Mouse (Mus musculus) heart, postnatal 0 days (tissue): ENCODE measurements around the gene Gatd1. TPM values are rescaled to one million over a fixed set of nuclear protein-coding genes. Genes with fewer than 3 reads are reported as not detected.
A peak's percentile ranks its signal among the peaks of the same experiment; 100 is the strongest.

ENCODE experiments used
- ATAC-seq: fragments of 200-750 bp; cut with Nextera tagmentation; 2 replicates; pipeline ENCODE4 v1.8.0; 2017; ENCODE audit warnings: low read depth, moderate number of reproducible peaks, moderate library complexity; ENCODE audit not compliant: insufficient read depth
- DNase-seq: peaks from one replicate; pipeline ENCODE4 v3.0.0-alpha.2; 2016; ENCODE audit warnings: low spot score
- H3K27ac ChIP-seq: fragments of 300-500 bp; sonication (generic); 2 replicates; pipeline ENCODE4 v1.5.1; 2014; ENCODE audit warnings: low read depth, mild to moderate bottlenecking
- H3K27me3 ChIP-seq: fragments of 300-500 bp; sonication (generic); 2 replicates; pipeline ENCODE4 v1.6.1; 2014; ENCODE audit warnings: low read length, mixed read lengths; ENCODE audit not compliant: control insufficient read depth, insufficient read depth
- H3K36me3 ChIP-seq: fragments of 300-500 bp; sonication (generic); replicated peaks from 2 replicates; pipeline ENCODE4 v1.6.1; 2014; ENCODE audit warnings: low read length, mixed read lengths; ENCODE audit not compliant: control insufficient read depth, insufficient read depth
- H3K4me1 ChIP-seq: fragments of 300-500 bp; sonication (generic); 2 replicates; pipeline ENCODE4 v1.6.1; 2014; ENCODE audit warnings: antibody characterized with exemption; ENCODE audit not compliant: control insufficient read depth, insufficient read depth
- H3K4me2 ChIP-seq: fragments of 300-500 bp; sonication (generic); 2 replicates; pipeline ENCODE4 v1.6.1; 2014; ENCODE audit warnings: low read depth, mild to moderate bottlenecking, low read length, moderate library complexity
- H3K4me3 ChIP-seq: fragments of 300-500 bp; sonication (generic); 2 replicates; pipeline ENCODE4 v1.5.1; 2014; ENCODE audit warnings: low read depth, low read length
- H3K9ac ChIP-seq: fragments of 300-500 bp; sonication (generic); replicated peaks from 2 replicates; pipeline ENCODE4 v1.6.1; 2014; ENCODE audit warnings: low read depth, low read length, mixed read lengths
- H3K9me3 ChIP-seq: fragments of 300-500 bp; sonication (generic); replicated peaks from 2 replicates; pipeline ENCODE4 v1.6.1; 2016; ENCODE audit warnings: low read length; ENCODE audit not compliant: control insufficient read depth
- CTCF ChIP-seq: IDR thresholded peaks from 2 replicates; pipeline ENCODE4 v1.5.1; 2016; ENCODE audit warnings: antibody characterized with exemption, control low read depth, low read depth
- EP300 ChIP-seq: IDR thresholded peaks from 2 replicates; pipeline ENCODE4 v1.6.1; 2016; ENCODE audit warnings: antibody characterized with exemption, low read depth
- WGBS: fragments of 180-500 bp; shearing (Covaris S2); extraction: QIAGEN DNeasy Blood & Tissue Kit; methylation state at CpG from one replicate; pipeline ENCODE4 v1.1.7; 2014; 5-methylcytosine and 5-hydroxymethylcytosine counted together
- polyA plus RNA-seq: library from polyadenylated mRNA; unstranded; fragments of >200 nt; fragmentation: Nextera tagmentation; extraction: Ambion mirVana; gene quantifications from 2 replicates; pipeline ENCODE4 v1.2.1, GENCODE M21; 2015
- total RNA-seq: library from RNA; depleted of rRNA; stranded (reverse); fragments of >200 nt; gene quantifications from 2 replicates; pipeline ENCODE4 v1.2.3, GENCODE M21; 2014; ENCODE audit warnings: low replicate concordance; rRNA removed

Gene Gatd1
- total RNA-seq = 29.4 and 32.7 TPM in 2 replicates
- 19.9 and 24.2 TPM in 2 replicates for polyA plus RNA-seq

DNA sequence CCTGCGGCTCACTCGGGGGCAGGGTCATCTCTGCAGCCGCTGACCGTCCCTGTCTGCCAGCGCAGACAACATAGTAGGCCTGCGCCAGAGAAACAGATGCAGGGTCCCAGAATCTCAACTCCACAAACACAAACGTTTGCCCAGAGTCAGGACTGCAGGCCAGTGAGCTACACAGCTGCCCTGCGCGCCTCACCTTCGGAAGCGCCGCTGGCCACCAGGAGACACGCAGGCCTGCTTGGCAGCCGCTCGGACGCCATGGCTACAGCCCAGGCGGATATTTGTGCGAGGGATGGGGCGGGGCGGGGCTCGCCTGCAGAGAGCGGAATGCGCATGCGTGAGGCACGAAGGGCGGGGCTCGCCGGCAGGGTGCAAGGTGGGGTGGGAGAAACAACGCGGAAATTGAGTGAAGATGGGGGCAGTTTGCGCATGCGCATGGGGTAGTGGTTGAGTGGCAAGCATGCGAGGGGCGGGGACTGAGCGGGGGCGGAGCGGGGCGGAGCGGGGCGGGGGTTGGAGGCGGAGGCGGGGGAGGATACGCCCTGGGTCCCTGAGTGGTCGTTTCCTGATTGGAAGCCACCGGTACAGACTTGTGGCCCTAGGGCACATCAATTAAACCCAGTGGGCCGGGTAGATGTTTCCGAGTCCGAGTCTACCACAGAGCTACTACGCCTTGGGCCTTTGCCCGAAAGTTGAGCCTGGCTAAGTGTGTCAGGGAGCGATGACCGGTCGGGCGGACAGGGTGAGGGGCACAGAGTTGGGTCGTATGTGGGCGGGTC lies at the start of gene Gatd1:
Gatd1 (minus strand) TSS at position 328 of the 776 bp plus-strand sequence.
- WGBS = 1% methylated on average over 53 of the region's 56 CpGs
- DNase-seq = peak; percentile 98
- Histone ChIP-seq H3K27me3 (no peaks in the 10 kb centered on the region), H3K4me2 (peak within 1 kb of the TSS; percentile 87), H3K4me1 (peaks cover 6% of the 10 kb centered on the region), H3K36me3 (peaks cover 12% of the 10 kb centered on the region; the same call in 1 of the 2 replicates), H3K9me3 (no peaks in the 10 kb centered on the region), H3K4me3 (peak within 1 kb of the TSS; percentile 70), H3K9ac (peak within 1 kb of the TSS; percentile 80), H3K27ac (peak within 1 kb of the TSS; percentile 77)
- TF ChIP-seq EP300 (no peak), CTCF (peak; percentile 28; the same call in 1 of the 2 replicates)
- ATAC-seq = peak; percentile 95

GRCm38 (mm10) chr7:141462333-141462821 lies 48.4 kb upstream of the Gatd1 start:
- H3K9me3 ChIP-seq = no peaks in the 10 kb centered on the region
- peaks cover 16% of the 10 kb centered on the region; the same call in 1 of the 2 replicates for H3K27me3 ChIP-seq
- no peak for ATAC-seq
- peak overlapping the region; percentile 76 for H3K9ac ChIP-seq
- TF ChIP-seq EP300 (no peak), CTCF (no peak)
- peaks cover 16% of the 10 kb centered on the region for H3K4me1 ChIP-seq
- 31% methylated on average over 5 of the region's 5 CpGs for WGBS
- peak overlapping the region; percentile 63 for H3K4me3 ChIP-seq
- peak overlapping the region; percentile 77 for H3K27ac ChIP-seq
- DNase-seq = no peak
- peak overlapping the region; percentile 98 for H3K4me2 ChIP-seq
- peaks cover 30% of the 10 kb centered on the region for H3K36me3 ChIP-seq

DNA sequence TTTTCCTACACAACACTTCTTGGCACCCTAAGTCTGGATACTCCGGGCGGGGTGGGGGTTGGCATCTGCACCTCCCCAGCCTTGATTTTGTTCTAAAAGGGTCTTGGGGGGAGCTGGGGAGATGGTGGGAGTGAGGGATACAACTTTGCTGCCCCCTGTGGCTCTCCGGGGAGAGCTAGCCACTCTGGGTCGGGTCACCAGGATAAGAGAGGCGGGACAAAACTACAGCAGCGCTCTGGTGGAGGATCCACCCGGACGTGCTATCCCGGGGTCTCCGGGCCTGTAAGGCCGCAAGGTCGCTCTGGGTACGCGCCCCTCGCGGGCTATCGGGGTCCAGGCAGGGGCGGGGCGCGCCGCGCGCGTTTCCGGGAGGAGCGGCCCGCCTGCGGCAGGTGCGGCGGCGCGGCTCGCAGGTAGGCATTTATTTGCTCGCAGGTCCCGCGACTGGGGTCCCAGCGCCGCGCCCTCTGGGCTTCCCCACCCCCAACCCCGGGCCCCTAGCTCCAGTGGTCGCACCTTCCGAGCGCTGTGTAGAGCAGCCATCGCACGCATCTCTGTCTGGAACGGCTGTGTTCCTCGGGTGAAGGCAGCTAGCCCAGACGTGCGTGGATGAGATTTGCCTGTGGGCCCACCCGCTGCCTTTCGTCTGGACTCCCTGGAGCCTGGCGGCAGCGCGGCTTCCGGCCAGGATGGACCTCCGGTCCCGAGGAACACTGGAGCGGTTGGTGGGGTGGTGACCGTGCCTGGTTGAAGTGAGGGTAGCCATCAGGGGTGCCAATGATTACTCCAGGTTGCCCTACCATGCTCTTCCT lies 47.8 kb upstream of the Gatd1 start:
- peaks cover 16% of the 10 kb centered on the region for H3K4me1 ChIP-seq

GRCm38 (mm10) chr7:141460391-141461113 lies 46.6 kb upstream of the Gatd1 start, which contains the start of gene Cracr2b:
Gene Cracr2b (plus strand): TSS chr7:141461094.
- peak within 1 kb of the TSS; percentile 77 for H3K27ac ChIP-seq
- H3K4me3 ChIP-seq = peak within 1 kb of the TSS; percentile 63
- WGBS = 78% methylated on average over 15 of the region's 15 CpGs
- peaks cover 33% of the 10 kb centered on the region for H3K36me3 ChIP-seq
- ATAC-seq = no peak
- no peak for TF ChIP-seq CTCF
- no peak for TF ChIP-seq EP300
- H3K9me3 ChIP-seq = no peaks in the 10 kb centered on the region
- H3K4me1 ChIP-seq = peaks cover 21% of the 10 kb centered on the region
- H3K9ac ChIP-seq = peak within 1 kb of the TSS; percentile 76
- H3K27me3 ChIP-seq = peaks cover 16% of the 10 kb centered on the region; the same call in 1 of the 2 replicates
- no peak for DNase-seq
- H3K4me2 ChIP-seq = peak within 1 kb of the TSS; percentile 98

More for the DNA sequence above, 47.8 kb upstream of the Gatd1 start:
- H3K4me3 ChIP-seq = peak overlapping the region; percentile 63
- H3K9ac ChIP-seq = peak overlapping the region; percentile 76
- H3K4me2 ChIP-seq = peak overlapping the region; percentile 98
- 3% methylated on average over 59 of the region's 59 CpGs for WGBS
- peak overlapping the region; percentile 77 for H3K27ac ChIP-seq
- no peak for ATAC-seq
- H3K27me3 ChIP-seq = peaks cover 16% of the 10 kb centered on the region; the same call in 1 of the 2 replicates
- no peaks in the 10 kb centered on the region for H3K9me3 ChIP-seq
- TF ChIP-seq EP300 (no peak), CTCF (peak; percentile 28)
- peak; percentile 46 for DNase-seq
- H3K36me3 ChIP-seq = peaks cover 33% of the 10 kb centered on the region
